Mouse (Mus musculus) sigmoid colon, adult 10 weeks (tissue): ENCODE results near the gene Cacna2d3. TPM values are rescaled to one million over a fixed set of nuclear protein-coding genes. Genes with fewer than 3 reads are reported as not detected.

Experiments
- polyA plus RNA-seq: library from polyadenylated mRNA; stranded (reverse); fragments of 350-450 nt; fragmentation: Illumina TruSeq; extraction: RNeasy Lipid Tissue Mini Kit (QIAGEN cat#74804); gene quantifications from one replicate; pipeline ENCODE4 v1.2.3, GENCODE M21; 2014; ENCODE audit warnings: low read depth, low replicate concordance

Gene Cacna2d3
- polyA plus RNA-seq: 1.2 TPM

GRCm38 (mm10) chr14:29721488-29722385, at the start of gene Cacna2d3:
Gene Cacna2d3, minus strand, starts transcription at chr14:29721864.

GRCm38 (mm10) chr14:29017883-29018282, 703.8 kb downstream of the Cacna2d3 start, which contains the start of gene Lrtm1:
Gene Lrtm1, plus strand, starts transcription at chr14:29018208.

Other genes with a start within 250 kb of the Cacna2d3 start
- gene Selenok, start 246.4 kb upstream of the Cacna2d3 start, polyA plus RNA-seq: 120 TPM